Mouse (Mus musculus): ENCODE measurements around the gene Arpp21.

The Arpp21 gene

DNA sequence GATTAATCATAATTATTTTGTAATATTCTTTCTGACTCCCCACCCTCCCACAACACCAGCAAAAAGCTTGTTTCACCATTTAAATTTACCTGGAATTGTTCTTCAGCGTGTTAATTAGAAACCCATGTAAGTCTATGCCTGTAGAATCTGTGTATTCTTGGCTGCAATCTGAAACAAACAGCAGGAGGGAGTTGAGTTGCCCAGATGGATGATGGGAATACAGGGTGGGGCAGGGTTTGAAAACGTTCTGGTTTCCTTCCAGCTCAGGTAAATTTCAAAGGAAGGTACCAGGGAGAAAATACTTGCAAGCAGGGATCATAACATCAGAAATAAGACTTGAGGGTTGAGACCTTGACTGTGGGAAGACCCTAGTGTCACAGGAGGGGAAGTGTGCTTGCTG is 58.2 kb downstream of the Arpp21 start:
- DNase-seq = no peak

DNA sequence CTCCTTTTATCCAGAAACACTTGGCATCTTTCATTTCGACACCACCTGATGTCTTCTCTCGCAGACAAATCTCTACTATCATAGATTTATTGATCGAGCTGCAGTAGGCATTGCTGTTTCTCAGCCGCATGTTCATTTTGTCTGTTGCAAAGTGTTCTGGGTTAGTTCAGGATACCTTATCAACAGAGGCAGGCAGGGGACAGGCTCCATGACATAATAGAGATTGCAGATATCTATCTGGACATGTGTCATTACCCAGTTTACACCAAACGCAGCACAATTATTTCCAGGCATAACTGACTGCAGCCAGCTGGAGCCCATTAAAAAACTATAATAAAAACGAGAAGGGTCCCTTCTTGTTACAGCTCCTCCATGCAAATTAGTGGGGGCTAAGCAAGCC is 59.4 kb downstream of the Arpp21 start:
- DNase-seq = no peak

DNA sequence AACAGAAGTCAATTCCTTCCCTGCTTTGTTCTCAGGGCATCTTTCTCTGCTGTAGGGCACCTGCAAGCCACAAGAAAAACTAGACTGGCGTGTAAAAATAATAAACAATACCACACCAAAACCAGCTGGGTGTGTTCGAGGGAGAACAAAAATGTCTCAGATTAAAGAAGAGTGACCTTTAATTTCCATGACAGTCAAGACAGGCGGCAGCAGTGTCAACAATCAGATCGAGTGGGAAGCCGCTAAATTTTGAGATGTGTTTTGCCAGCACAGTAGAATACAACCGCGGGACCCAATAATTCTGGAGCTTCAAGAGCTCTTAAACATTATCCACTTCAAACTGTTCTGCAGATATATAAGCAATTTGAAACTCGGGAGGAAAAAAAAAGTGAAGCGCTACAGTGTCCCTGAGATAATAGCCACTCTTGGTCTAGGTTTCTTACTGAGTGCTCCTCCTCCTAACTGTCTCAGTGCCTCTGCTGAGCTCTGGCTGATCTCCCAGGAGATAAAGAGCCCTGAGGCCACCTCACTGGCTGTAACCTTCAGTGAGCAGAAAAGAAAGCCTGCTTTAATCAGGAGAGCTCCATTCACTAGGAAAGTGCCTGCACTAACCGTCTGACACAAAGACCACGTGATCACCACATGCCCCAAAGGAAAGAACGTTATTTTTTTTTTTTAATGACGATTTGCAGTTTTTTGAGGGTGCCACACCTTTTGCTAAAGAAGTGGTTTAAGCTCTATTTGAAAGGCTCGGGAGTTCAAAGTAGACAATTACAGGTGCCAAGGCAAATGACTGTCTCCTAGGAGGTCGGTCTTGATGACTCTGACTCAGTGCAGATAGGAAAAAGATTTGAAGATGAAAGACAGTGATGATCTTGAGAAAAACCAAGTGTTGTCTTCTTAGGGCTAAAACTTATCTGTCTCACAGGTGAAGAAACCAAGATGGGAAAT is 61.1 kb downstream of the Arpp21 start:
- no peak for DNase-seq

DNA sequence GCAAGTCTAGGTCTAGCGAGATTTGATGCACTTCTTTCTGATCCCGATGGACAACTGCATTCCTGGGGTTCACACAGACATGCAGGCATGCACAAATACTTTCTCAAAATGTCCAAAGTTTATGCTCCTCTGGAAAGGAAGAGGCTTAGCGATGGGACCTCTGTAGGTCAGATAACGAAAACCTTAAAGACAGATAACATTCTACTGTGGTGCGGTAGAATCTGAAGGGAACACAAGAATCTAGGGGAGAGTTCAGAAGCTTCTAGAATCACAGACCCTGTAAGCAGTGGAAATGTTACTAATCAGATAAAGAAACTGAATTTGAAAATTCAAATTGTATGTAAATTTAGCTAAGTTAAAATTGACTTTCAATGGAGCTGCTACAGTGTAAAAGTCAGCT is 62.0 kb downstream of the Arpp21 start:
- no peak for DNase-seq

DNA sequence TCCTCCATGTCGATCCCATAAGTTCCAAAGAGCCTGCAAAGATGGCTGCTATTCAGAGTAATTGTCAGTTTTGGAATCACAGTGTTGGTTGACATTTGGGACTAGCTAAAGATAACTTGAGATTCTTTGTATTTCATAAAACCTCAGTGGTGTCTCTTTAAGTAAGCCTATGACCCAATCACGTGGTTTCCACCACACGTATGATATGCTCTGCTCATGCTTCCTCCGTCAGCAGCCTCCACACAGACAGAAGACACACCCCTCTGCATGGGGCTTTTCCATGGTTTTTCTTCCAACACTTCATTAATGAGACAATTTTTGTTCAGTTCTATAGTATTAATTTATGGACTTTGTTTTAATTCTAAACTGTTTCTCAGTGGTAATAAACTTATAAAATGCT is 71.1 kb downstream of the Arpp21 start:
- DNase-seq = no peak

DNA sequence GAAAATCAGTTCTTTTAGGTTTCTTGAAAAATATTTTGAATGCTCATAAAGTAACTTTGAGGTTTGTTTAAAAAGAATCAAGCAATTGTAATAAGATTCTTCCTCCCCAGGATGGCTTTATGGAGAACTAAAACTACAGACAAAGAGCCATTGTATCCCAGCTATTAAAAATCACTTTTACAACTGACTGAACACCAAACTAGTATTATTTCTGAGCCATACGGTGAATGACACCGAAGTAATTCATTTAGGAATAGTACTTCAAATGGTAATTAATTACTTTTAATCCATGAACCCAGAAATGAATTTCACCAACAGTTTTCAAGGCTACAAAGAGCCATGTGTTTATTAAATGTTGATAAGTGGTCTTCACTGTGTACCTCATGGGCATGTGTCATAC is 74.8 kb downstream of the Arpp21 start:
- DNase-seq = no peak

DNA sequence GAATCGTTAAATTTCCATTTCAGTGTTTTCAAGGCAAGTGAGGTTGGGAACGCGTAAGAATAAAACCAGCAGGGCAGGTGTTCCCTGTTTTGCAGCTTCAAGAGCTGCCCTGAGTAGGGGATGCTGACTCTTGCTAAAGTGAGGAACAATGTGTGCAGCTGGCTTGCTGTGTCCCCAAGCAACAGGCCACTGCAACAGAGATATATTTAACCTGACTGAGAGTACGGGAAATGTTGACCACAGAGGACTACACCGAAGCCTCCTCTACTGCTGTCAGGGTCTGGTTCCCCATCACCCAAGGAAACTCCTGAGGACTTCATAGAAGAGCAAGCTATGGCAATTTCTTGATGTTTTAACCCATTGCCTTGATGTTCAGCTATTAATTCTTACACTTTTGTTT is 81.8 kb downstream of the Arpp21 start:
- no peak for DNase-seq

DNA sequence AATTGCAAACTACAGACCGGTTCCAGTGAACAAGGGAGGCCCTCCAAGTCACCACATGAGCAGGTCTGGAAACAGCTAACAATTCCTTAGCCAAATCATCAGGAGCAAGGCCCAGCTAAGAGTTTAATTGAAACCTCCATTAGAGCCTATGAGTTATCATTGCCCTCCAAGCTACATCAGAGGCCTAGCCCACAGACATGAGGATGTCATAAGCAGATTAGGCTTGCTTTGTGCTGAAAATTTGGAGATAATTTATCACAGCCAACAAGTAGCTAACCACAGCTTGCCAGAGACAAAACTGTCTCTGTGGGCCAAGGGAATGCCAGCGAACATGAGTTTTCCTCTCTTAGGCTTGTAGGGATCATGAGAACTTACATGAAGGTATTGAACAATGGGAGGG is 83.0 kb downstream of the Arpp21 start:
- DNase-seq = no peak

DNA sequence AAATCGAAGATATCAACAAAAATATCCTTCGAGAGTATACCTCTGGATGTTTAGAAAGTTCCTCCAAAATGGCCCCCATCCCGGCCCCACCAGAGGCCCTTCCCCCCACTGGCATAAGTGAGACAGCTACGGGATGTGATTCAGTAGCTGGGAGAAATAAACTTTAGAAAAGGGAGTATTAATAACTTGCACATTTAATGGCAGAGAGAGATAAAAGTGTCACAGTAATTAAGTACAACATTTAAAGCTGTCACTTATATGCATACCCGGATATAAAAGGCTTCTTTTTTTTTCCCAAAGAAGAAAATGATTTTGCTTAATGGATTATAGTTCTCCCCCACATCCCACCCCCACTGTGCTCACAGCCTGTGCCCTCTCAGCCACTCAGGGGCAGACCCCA is 84.6 kb downstream of the Arpp21 start:
- no peak for DNase-seq

DNA sequence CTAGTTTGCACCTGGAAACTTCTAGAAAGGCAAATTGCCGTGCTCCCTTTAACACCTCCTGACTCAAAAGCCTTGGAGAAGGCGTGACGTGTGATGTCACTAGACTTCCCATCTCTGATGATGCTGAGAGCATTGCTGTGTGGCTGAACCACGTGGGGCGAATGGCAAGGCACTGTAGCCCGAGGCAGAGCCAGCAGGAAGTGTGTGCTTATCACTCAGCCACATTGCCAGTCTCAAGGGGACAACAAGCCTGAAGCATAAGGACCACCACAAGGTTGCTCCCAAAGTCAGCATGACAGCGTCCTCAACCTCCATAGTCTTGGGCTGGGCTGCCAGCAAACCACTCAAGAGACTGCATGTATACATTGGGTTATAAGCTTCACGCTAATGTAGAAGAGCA is 95.1 kb downstream of the Arpp21 start:
- no peak for DNase-seq

DNA sequence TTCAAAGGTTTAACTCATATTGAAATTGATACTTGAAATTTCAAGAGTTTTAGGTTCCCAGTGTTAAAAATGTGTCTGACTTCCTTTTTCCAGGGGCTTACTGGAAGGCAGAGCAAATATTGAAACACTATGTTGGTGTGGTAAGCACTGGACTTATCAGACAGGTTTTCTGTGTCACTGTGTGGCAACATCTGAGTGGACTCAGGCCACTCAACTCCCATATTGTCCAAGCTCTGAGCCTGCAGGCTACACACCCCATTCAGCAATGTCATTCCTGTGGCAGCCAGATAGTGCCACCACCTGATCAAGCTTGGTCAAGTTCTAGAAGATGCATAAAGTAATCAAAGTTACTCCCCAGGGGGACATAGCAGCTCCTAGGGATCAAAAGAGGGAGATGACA is 97.9 kb downstream of the Arpp21 start:
- no peak for DNase-seq

DNA sequence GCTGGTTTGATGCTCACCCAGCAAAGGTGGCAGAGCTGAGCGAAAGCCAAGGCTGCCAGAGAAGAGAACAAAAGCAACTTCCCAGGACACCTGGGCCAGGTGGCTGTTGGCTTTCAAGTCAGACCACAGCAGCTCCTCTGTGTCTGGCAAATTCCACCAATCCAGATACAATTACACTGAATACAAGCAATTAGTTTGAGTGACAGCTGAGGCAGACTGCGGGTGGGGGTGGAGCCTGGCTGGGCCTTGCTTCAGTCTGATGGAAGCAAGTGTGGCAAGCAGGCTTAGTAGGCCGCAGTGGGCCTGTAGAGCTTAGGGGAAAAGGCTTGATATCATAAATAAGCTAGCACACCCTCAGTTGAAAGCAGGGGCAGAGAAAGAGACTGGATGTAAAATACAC is 104.9 kb downstream of the Arpp21 start:
- no peak for DNase-seq

DNA sequence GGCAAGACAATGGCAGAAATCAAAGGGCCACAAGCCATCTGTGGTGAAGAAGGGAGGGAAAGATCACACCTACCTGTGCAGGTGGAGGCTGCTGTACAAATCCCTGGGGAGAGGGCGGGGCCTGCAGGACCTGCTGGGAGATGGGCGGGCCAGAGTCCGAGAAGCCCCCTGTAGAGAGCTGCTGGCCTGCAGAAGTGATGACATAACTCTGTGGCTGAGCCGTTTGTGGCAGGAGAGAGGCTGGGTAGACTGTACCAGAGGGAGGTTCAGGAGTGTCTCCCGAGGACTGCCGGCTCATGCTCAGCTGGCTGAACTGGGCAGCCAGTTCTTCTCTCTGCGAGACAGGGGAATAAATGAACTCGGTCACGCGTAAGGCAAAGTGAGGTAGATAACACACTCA is 111.1 kb downstream of the Arpp21 start:
- peak; percentile 29 for DNase-seq

DNA sequence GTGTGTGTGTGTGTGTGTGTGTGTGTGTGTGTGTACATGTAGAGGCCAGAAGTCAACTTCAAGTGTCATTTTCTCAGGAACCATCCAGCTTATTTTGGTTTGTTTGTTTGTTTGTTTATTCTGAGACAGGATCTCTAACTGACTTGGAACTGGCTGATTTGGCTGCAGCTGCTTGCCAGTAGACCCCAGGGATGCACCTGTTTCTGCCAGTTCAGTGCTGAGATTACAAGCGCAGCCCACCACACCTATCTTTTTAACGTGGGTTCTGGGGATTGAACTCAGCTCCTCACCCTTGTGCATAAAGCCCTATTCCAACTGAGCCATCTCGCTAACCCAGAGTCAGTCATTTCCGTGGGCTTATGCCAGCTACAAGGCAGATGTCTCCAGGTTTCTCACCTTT is 111.6 kb downstream of the Arpp21 start:
- no peak for DNase-seq

DNA sequence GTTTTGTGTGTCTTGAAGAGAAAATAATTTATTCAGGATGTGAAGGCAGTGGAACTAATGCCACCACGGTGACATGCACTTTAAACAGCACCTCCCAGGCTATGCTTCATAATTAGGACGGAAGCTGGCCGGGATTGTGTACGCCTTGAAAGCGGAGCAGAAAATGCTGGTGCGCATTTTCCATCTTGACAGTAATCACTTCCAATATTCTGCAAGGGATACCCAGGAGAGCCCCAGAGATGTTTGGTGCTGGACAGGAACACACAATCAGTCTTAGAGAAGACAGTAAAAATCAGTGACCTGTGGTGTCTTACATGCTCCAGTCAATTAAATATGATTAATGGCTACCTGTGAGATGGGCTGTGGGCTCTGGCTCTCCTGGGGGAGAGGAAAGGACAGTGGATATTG is 112.3 kb downstream of the Arpp21 start:
- DNase-seq = no peak

DNA sequence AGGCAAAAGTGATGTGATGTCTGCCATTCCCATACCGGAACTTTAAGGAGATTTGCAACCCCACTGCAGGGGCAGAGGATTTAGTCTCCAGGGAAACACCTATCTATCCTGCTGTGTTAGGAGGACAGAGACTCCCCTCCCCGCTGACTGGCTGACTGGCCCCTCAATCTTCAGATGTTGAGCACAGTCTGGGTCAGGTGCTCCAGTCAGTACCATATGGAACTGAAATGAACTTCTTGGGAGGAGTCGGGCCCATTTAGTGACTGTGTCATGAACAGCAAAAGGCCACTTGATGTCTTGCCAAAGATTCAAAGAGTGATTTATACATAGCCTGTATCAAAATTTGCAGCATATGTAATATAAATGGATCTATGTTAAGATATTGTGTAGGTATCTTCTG is 116.2 kb downstream of the Arpp21 start:
- DNase-seq = peak; percentile 32

DNA sequence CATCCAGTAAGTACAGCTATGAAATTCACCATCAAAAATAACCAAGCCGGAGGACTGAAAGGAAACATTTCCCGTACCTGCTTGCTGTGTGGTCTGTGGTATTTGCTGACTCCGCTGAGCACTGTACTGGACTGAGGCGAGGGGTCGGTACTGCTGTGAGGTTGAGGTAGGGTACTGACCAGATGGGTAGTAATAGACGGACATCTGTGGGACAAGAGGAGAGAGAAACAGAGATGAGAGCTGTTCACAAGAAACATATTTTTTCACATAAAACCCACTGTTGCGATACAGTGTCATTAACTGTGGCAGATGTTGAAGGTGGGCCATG is 116.7 kb downstream of the Arpp21 start:
- no peak for DNase-seq

DNA sequence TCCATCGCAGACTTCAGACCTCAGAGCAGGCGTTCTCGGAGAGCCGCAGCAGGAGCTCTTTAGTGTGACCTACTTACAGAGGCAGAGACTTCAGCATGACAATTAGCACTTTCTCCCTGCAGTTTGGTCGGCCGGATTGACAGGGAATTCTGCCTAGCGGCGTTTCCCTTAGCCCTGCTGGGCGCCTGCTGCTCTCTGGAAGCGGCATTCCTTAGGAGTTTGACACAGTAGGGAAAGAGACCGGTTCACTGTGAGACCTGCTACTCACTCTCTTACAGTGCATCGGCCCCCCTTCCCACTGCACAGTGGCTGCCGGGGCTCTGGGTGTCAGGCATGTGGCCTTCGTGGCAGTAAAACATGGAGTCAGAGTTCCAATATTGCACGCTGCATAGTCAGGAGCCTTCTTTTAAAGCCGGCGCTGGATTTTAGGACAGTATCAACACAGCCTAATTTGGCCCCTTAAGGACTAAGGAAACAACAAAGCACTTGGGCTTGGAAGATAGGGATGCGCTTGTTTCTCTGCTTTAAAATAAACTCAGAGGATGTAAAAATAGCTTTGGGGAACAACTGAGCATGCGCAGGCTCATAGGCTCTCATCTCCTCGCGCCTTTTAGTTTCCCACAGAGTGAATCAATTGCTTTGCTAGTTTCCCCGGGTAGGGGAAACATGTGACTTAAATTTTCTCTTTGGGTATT is 117.2 kb downstream of the Arpp21 start:
- DNase-seq = peak; percentile 75

DNA sequence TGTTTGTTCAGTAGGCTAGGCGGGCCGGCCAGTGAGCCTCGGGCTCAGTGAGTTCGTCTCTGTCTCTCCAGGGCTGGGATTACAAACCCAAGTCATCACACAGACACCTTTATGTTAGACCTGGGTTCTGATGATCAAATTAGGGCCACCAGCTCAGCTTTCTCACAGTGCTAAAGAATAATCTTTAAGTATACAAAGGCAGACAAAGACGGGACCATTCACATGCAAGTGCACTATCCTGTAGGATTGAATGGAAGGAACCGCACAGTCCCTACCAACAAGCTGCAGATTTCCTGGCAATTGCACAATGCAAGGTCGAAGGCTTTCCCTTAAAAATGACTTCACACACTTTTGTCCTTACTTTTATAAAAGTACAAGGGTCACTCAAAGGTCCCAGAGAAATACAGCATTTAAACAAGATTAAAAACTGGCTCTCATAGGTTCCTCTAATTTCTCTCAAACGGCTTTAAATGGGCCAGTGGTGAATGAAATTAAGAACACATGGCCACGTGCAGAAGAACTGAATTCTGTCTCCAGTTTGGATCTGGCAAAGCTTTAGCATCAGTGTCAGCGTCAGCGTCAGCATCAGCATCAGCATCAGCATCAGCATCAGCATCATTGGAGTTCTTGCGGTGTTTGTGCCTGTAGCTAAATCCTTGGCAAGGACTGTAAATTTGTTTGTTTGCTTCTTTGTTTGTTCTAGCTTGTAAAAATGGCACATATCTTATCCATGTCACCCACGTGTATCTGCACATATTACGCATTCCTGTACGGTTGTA is 117.9 kb downstream of the Arpp21 start:
- no peak for DNase-seq

DNA sequence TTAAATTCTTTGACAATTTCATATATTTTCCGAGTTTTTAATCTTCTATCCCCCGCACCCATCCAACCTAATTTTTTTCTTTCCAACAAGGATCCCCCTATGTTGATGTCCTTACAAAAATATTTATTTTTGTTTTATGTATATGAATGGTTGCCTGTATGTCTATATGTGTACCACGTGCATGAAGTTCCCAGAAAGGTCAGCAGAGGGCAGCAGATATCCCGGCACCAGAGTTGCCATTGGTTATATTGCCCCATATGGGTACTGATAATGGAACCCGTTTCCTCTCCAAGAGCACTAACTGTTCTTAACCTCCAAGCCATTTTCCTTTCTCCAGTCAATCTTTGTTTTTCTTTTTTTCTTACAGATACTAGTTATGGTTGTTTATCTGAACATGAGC is 124.1 kb downstream of the Arpp21 start:
- DNase-seq = no peak

DNA sequence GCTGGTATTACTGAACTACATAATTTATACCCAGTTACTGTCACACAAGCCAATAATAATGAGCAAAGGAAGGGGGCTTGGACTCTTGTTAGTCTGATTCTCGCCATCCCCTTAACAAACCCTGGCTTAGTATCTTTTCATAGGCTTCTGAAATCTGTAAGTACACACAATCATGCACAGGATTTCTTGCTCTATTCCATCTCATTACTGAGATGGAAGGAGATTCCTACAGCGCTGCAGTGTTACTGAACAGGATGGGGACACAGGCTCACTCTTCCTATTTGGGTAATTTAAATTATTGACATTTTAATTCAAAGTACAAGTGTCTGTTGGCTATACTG is 132.9 kb downstream of the Arpp21 start:
- no peak for DNase-seq

DNA sequence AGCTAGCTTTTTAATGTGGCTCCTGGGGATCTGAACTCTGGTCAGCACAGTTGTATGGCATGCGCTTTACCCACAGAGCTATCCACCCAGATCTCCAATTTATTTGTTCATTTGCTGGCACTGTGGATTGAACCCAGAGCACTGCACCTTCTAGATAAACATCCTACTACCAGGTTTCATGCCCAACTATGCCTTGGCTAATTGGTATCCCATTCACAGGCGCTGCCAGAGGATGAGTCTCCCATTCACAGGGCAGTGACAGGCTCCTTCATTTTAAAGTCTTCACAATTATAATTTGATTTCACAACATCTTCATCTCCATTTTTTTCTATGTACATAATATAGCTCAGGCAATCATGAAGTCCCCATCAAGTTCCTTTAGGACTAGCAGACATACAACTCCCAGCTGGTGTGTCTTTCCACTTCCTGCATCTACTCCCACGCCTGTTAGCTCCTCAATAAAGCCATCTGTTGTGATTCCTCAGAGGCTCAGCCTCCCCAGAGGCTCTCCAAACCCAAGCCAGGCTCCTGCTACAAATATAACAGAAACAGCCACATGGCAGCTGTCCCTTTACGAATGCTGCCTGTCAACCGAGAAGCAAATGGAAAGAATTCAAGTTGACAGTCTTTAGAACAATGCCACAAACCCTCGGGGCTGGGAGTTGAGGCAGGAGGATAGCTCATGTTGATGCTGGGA is 133.4 kb downstream of the Arpp21 start:
- peak; percentile 70 for DNase-seq
